Mouse (Mus musculus): ENCODE results near the gene Ssr2. TPM values are rescaled to one million over a fixed set of nuclear protein-coding genes. Genes with fewer than 3 reads are reported as not detected.

Ssr2 gene
- total RNA-seq, 1 experiment from 2014 or later, result 23.2 TPM

GRCm38 (mm10) chr3:88631921-88632587, 56.4 kb downstream of the Ssr2 start:
- peak; percentile 20; the same call in 1 of the 2 replicates for ATAC-seq (replicated peaks; ENCODE audit: insufficient number of reproducible peaks, low FRiP score, low TSS enrichment, poor library complexity, severe bottlenecking)

GRCm38 (mm10) chr3:88633056-88633455, 57.4 kb downstream of the Ssr2 start:
- no peak for ATAC-seq (replicated peaks; ENCODE audit: insufficient number of reproducible peaks, low FRiP score, low TSS enrichment, poor library complexity, severe bottlenecking)

- ATAC-seq (replicated peaks; ENCODE audit: insufficient number of reproducible peaks, low FRiP score, low TSS enrichment, poor library complexity, severe bottlenecking), result no peak
Observed at GRCm38 (mm10) chr3:88635506-88636275, 60.0 kb downstream of the Ssr2 start.

- no peak for ATAC-seq (replicated peaks; ENCODE audit: insufficient number of reproducible peaks, low FRiP score, low TSS enrichment, poor library complexity, severe bottlenecking)
Observed at GRCm38 (mm10) chr3:88636555-88636986, 60.9 kb downstream of the Ssr2 start.

GRCm38 (mm10) chr3:88637134-88637533, 61.5 kb downstream of the Ssr2 start:
- ATAC-seq (replicated peaks; ENCODE audit: insufficient number of reproducible peaks, low FRiP score, low TSS enrichment, poor library complexity, severe bottlenecking), result no peak

Other genes with a start within 250 kb of the Ssr2 start
- gene Tmem79, start 239.7 kb upstream of the Ssr2 start, total RNA-seq (2017), result 0.49 to 1.8 TPM in 2 of 3 replicates, not detected in the other
- 40.5 to 64.7 TPM (median 48.7 TPM) in 3 replicates for gene Smg5, start 239.6 kb upstream of the Ssr2 start, total RNA-seq (2017)
- 1.6 TPM in 1 of 3 replicates, not detected in the others for gene Paqr6, start 211.3 kb upstream of the Ssr2 start, total RNA-seq (2017)
- gene Bglap3, start 203.1 kb upstream of the Ssr2 start, total RNA-seq (2017), result not detected in 3 replicates
- not detected in 3 replicates for gene Bglap2, start 197.2 kb upstream of the Ssr2 start, total RNA-seq (2017)
- gene Bglap, start 191.4 kb upstream of the Ssr2 start, total RNA-seq (2017), result not detected in 3 replicates
- 14.2 to 29.8 TPM (median 14.4 TPM) in 3 replicates for gene Pmf1, start 165.5 kb upstream of the Ssr2 start, total RNA-seq (2017)
- gene Slc25a44, start 150.7 kb upstream of the Ssr2 start, total RNA-seq (2017), result 11.4 to 19.2 TPM (median 15.5 TPM) in 3 replicates
- gene Sema4a, start 114.7 kb upstream of the Ssr2 start, total RNA-seq (2017), result 41.3 to 161 TPM (median 62.1 TPM) in 3 replicates
- gene Lmna, start 65.9 kb upstream of the Ssr2 start, total RNA-seq (2017), result 28.1 to 43.4 TPM (median 40.8 TPM) in 3 replicates
- 0.19 to 0.39 TPM in 2 of 3 replicates, not detected in the other for gene Mex3a, start 43.5 kb upstream of the Ssr2 start, total RNA-seq (2017)
- 0.97 TPM in 1 of 3 replicates, not detected in the others for gene Rab25, start 27.6 kb upstream of the Ssr2 start, total RNA-seq (2017)
- 61.5 to 63.7 TPM (median 63.2 TPM) in 3 replicates for gene Lamtor2, start 22.8 kb upstream of the Ssr2 start, total RNA-seq (2017)
- gene Ubqln4, start 22.1 kb upstream of the Ssr2 start, total RNA-seq (2017), result 14.7 to 25.7 TPM (median 19.6 TPM) in 3 replicates
- gene Arhgef2, start 30.1 kb downstream of the Ssr2 start, total RNA-seq (2017), result 88.9 to 183 TPM (median 90.0 TPM) in 3 replicates
- gene Rxfp4, start 77.3 kb downstream of the Ssr2 start, total RNA-seq (2017), result not detected in 3 replicates
- 82.8 to 120 TPM (median 89.3 TPM) in 3 replicates for gene Khdc4, start 109.9 kb downstream of the Ssr2 start, total RNA-seq (2017)
- 49.6 to 61.6 TPM (median 59.0 TPM) in 3 replicates for gene Rit1, start 141.0 kb downstream of the Ssr2 start, total RNA-seq (2017)
- gene Syt11, start 199.3 kb downstream of the Ssr2 start, total RNA-seq (2017), result 3.3 to 9.0 TPM (median 3.9 TPM) in 3 replicates